Mouse (Mus musculus): Measurements from ENCODE around the gene Emilin2.

GRCm38 (mm10) chr17:71336421-71336820 lies 24.6 kb upstream of the Emilin2 start:
- no peak for TF ChIP-seq POLR2A (IDR thresholded peaks at IDR 0.05; ENCODE audit: borderline replicate concordance, extremely low read depth, insufficient read depth, insufficient read length, poor library complexity, severe bottlenecking)
- TF ChIP-seq CTCF (IDR thresholded peaks at IDR 0.05; ENCODE audit: borderline replicate concordance, extremely low read depth, insufficient read depth, insufficient read length) = no peak
